Mouse (Mus musculus) skeletal muscle tissue, adult 2 months (tissue): ENCODE data around the gene Gm21244.
"Not testable (repeated sequence)": the region's sequence is repeated elsewhere in the genome, so short reads cannot be mapped to it uniquely, and the experiment has no call there.

Source experiments
- DNase-seq: peaks from one replicate; pipeline ENCODE4 v3.0.0-alpha.2; 2012; ENCODE audit warnings: low read depth, low spot score

The Gm21244 gene

GRCm38 (mm10) chrY:7169193-7169592 is at the start of gene Gm21244:
Gene Gm21244 (minus strand): TSS chrY:7169293.
- not testable (repeated sequence) for DNase-seq
